Mouse (Mus musculus): Measurements from ENCODE around the gene Lamb2.

GRCm38 (mm10) chr9:108525400-108525799, 45.9 kb downstream of the Lamb2 start:
- no peak for TF ChIP-seq GATA1 (IDR thresholded peaks at IDR 0.05; ENCODE audit: borderline replicate concordance, low read length)
- no peak for TF ChIP-seq FLI1 (IDR thresholded peaks at IDR 0.05; ENCODE audit: low read length)
